Mouse (Mus musculus) ES-Bruce4 (cell line): ENCODE measurements around the gene Akr1b3.

Experiments used
- CTCF ChIP-seq: IDR thresholded peaks from one replicate; pipeline ENCODE4 v1.8.1; 2011; ENCODE audit warnings: low read depth, low read length
- EP300 ChIP-seq: IDR thresholded peaks from 2 replicates; pipeline ENCODE4 v1.6.1; 2011; ENCODE audit warnings: low read depth, low read length; ENCODE audit not compliant: insufficient read depth

DNA sequence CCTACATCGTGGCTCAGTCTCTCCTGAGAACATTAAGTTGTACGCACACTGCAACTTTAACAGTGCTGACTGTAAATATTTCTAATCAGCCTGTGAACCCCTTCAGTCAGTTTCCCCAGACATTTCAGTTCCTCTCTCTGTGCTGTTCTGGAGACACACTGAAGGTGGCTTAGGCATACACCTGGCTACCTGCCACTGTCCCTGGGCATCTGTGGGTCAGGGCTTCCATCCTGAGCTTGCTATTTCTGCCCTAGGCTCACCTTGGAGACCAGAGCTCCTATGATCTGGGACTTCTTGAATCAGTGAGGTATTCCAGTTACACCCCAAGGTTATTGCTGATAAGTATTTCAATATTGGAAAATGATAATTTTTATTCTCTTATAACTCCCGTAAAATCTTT lies 35.1 kb upstream of the Akr1b3 start:
- no peak for TF ChIP-seq CTCF
- no peak for TF ChIP-seq EP300
